ENCODE assay signal across 39 mouse cellular contexts in genomic region chr6:128587619-128588018, GRCm38 (mm10). TPM values are rescaled to one million over a fixed set of nuclear protein-coding genes. Genes with fewer than 3 reads are reported as not detected.
A peak's percentile ranks its signal among the peaks of the same experiment; 100 is the strongest.
DNase-seq lines count a peak whose midpoint lies in the region; ATAC-seq and TF ChIP-seq lines count a peak whose summit lies in the region.
"Had no signal": no experiment of that assay in that cellular context is flagged by ENCODE, and none has a peak within 500 bp of the region (broad histone marks: within the 10 kb centered on the region; RNA-seq: fewer than 3 reads in every experiment).

No protein-coding gene starts in this region.

- peak; percentile 60 to 75; a peak in 3 of 4 replicates for TF ChIP-seq EP300 in MEL (IDR thresholded peaks at IDR 0.05; ENCODE audit: low read depth in 1 of 2, low read length in 2 of 2)

- no peaks in the 10 kb centered on the region for H3K9me3 ChIP-seq in MEL (replicated peaks; ENCODE audit: insufficient read depth, low read length)
- no peaks in the 10 kb centered on the region for H3K9me3 ChIP-seq in liver, embryonic 13.5 days (replicated peaks)
- no peaks in the 10 kb centered on the region for H3K9me3 ChIP-seq in midbrain, embryonic 10.5 days (replicated peaks)
- H3K9me3 ChIP-seq: embryonic facial prominence, embryonic 12.5 days; heart, embryonic 15.5 days; intestine, embryonic 15.5 days; midbrain, embryonic 12.5 days; neural tube, embryonic 12.5 days had no signal

- peaks cover 0 to 7% of the 10 kb centered on the region in 2 experiments; a peak in 2 of 4 replicates for H3K36me3 ChIP-seq in MEL (ENCODE audit: control insufficient read depth in 1 of 2, insufficient read depth in 2 of 2, low read length in 2 of 2)
- H3K36me3 ChIP-seq in liver, embryonic 13.5 days: no peaks in the 10 kb centered on the region
- H3K36me3 ChIP-seq in midbrain, embryonic 10.5 days: no peaks in the 10 kb centered on the region
- H3K36me3 ChIP-seq: embryonic facial prominence, embryonic 12.5 days; heart, embryonic 15.5 days; intestine, embryonic 15.5 days; midbrain, embryonic 12.5 days; neural tube, embryonic 12.5 days had no signal

- H3K27me3 ChIP-seq in MEL (ENCODE audit: control insufficient read depth in 1 of 2, insufficient read depth in 2 of 2, low read length in 2 of 2): no peaks in the 10 kb centered on the region
- H3K27me3 ChIP-seq in liver, embryonic 13.5 days: no peaks in the 10 kb centered on the region
- no peaks in the 10 kb centered on the region for H3K27me3 ChIP-seq in midbrain, embryonic 10.5 days (ENCODE audit: low read depth, poor library complexity, severe bottlenecking)
- H3K27me3 ChIP-seq: embryonic facial prominence, embryonic 12.5 days; heart, embryonic 15.5 days; intestine, embryonic 15.5 days; midbrain, embryonic 12.5 days; neural tube, embryonic 12.5 days had no signal

- ATAC-seq in liver, embryonic 13.5 days (ENCODE audit: low read depth): peak; percentile 89
- ATAC-seq in megakaryocyte progenitor cell, adult 5-6 weeks (replicated peaks; ENCODE audit: poor library complexity): peak; percentile 89
- ATAC-seq: forebrain, embryonic 14.5 days; hindbrain, postnatal 0 days; intestine, embryonic 15.5 days had no signal

- no peak for TF ChIP-seq POLR2A in MEL (IDR thresholded peaks at IDR 0.05; ENCODE audit: control insufficient read depth in 1 of 2, insufficient read depth in 1 of 2, low read depth in 1 of 2, low read length in 2 of 2, poor library complexity in 1 of 2)

- peaks cover 0 to 6% of the 10 kb centered on the region in 2 experiments; a peak in 1 of 4 replicates for H3K4me1 ChIP-seq in MEL (ENCODE audit: control insufficient read depth in 1 of 2, insufficient read depth in 2 of 2, low read length in 2 of 2)
- peaks cover 3% of the 10 kb centered on the region; the same call in 1 of the 2 replicates for H3K4me1 ChIP-seq in liver, embryonic 13.5 days (replicated peaks)
- H3K4me1 ChIP-seq in midbrain, embryonic 10.5 days: no peaks in the 10 kb centered on the region
- H3K4me1 ChIP-seq: embryonic facial prominence, embryonic 12.5 days; heart, embryonic 15.5 days; midbrain, embryonic 12.5 days; neural tube, embryonic 12.5 days had no signal

- H3K4me3 ChIP-seq in MEL (ENCODE audit: control insufficient read depth in 1 of 2, insufficient read depth in 1 of 2, low read depth in 2 of 2, low read length in 2 of 2): no peak overlapping the region
- no peak overlapping the region for H3K4me3 ChIP-seq in liver, embryonic 13.5 days (replicated peaks)
- H3K4me3 ChIP-seq in midbrain, embryonic 10.5 days: no peak overlapping the region
- H3K4me3 ChIP-seq: embryonic facial prominence, embryonic 12.5 days; heart, adult 2 months; heart, embryonic 15.5 days; intestine, embryonic 15.5 days; layer of hippocampus, adult 2 months; left cerebral cortex, adult 2 months; midbrain, embryonic 12.5 days; myocyte; neural tube, embryonic 12.5 days had no signal

- no peak for TF ChIP-seq RAD21 in MEL (IDR thresholded peaks at IDR 0.05; ENCODE audit: low read depth, low read length)

- WGBS in liver, embryonic 13.5 days (ENCODE audit: insufficient replicate concordance): 29% methylated on average over 6 of the region's 6 CpGs
- 85% methylated on average over 6 of the region's 6 CpGs for WGBS in midbrain, embryonic 10.5 days

- no peak overlapping the region for H3K4me2 ChIP-seq in liver, embryonic 13.5 days
- H3K4me2 ChIP-seq: embryonic facial prominence, embryonic 12.5 days; heart, embryonic 15.5 days; intestine, embryonic 15.5 days; lung, embryonic 14.5 days; midbrain, embryonic 12.5 days; neural tube, embryonic 12.5 days had no signal

- DNase-seq in MEL (ENCODE audit: low read depth, low spot score) (peak; percentile 57), MEL-GATA-1-ER (ENCODE audit: extremely low read depth, low read depth) (peak; percentile 30)
- no peak for DNase-seq in liver, embryonic 13.5 days
- no peak for DNase-seq in midbrain, embryonic 10.5 days (ENCODE audit: low spot score)
- no peak for DNase-seq in adrenal gland, postnatal 10 days
- no peak for DNase-seq in embryo, embryonic 11 days
- DNase-seq: adrenal gland, postnatal 14 days; B cell, adult 2 months; cerebellum, adult 18-20 months; cerebellum, postnatal 14 days; gastrocnemius, postnatal 36 days; heart, adult 2 months; kidney, adult 2 months; kidney, postnatal 36 days; left cerebral cortex, postnatal 4 days; lung, embryonic 14.5 days; lung, postnatal 14 days; right cerebral cortex, adult 18-20 months; thymus, postnatal 14 days had no signal

- H3K9ac ChIP-seq in MEL (ENCODE audit: control insufficient read depth, low read depth, low read length, poor library complexity, severe bottlenecking): no peak overlapping the region
- no peak overlapping the region for H3K9ac ChIP-seq in liver, embryonic 13.5 days
- H3K9ac ChIP-seq: embryonic facial prominence, embryonic 12.5 days; heart, embryonic 15.5 days; intestine, embryonic 15.5 days; lung, embryonic 14.5 days; midbrain, embryonic 12.5 days; neural tube, embryonic 12.5 days had no signal

- TF ChIP-seq CTCF in MEL (IDR thresholded peaks at IDR 0.05 in 2 of 3, conservative IDR thresholded peaks at IDR 0.05 in 1 of 3; ENCODE audit: control insufficient read depth in 1 of 3, insufficient read depth in 1 of 3, low read depth in 2 of 3, low read length in 3 of 3, poor library complexity in 1 of 3, severe bottlenecking in 1 of 3): no peak

- H3K79me2 ChIP-seq in MEL (ENCODE audit: control insufficient read depth, insufficient read depth, low read length, poor library complexity): no peaks in the 10 kb centered on the region

- H3K27ac ChIP-seq in MEL (ENCODE audit: control insufficient read depth, low read depth, low read length): peak overlapping the region; percentile 62; the same call in 1 of the 2 replicates
- H3K27ac ChIP-seq in liver, embryonic 13.5 days: no peak overlapping the region
- no peak overlapping the region for H3K27ac ChIP-seq in midbrain, embryonic 10.5 days (replicated peaks)
- H3K27ac ChIP-seq: embryonic facial prominence, embryonic 12.5 days; heart, adult 2 months; heart, embryonic 15.5 days; hindbrain, postnatal 0 days; intestine, embryonic 15.5 days; layer of hippocampus, adult 2 months; left cerebral cortex, adult 2 months; midbrain, embryonic 12.5 days; neural tube, embryonic 12.5 days had no signal

TF ChIP-seq in MEL, 35 proteins besides CTCF, POLR2A, EP300 and RAD21 (continues in another document):
- TF ChIP-seq TCF12 (IDR thresholded peaks at IDR 0.05; ENCODE audit: low read depth, low read length) (peak; percentile 54; the same call in 1 of the 2 replicates), ETS1 (IDR thresholded peaks at IDR 0.05; ENCODE audit: low read depth, low read length) (peak; percentile 86), MAFK (IDR thresholded peaks at IDR 0.05; ENCODE audit: borderline replicate concordance, low read depth, low read length) (no peak), NELFE (IDR thresholded peaks at IDR 0.05; ENCODE audit: low read depth, low read length) (no peak), ZMIZ1 (IDR thresholded peaks at IDR 0.05; ENCODE audit: low read depth, low read length) (no peak), TAL1 (IDR thresholded peaks at IDR 0.05; ENCODE audit: low read length) (peak; percentile 22; the same call in 1 of the 2 replicates), E2F4 (IDR thresholded peaks at IDR 0.05; ENCODE audit: borderline replicate concordance, low read depth, low read length) (no peak), USF1 (IDR thresholded peaks at IDR 0.05; ENCODE audit: low read depth, low read length) (no peak), MYC (IDR thresholded peaks at IDR 0.05; ENCODE audit: low read depth, low read length) (no peak), ZNF384 (IDR thresholded peaks at IDR 0.05; ENCODE audit: low read depth, low read length) (no peak), SMC3 (IDR thresholded peaks at IDR 0.05; ENCODE audit: low read depth, low read length) (no peak), HCFC1 (IDR thresholded peaks at IDR 0.05; ENCODE audit: low read depth, low read length) (no peak), KAT2A (conservative IDR thresholded peaks at IDR 0.05; ENCODE audit: low read depth, low read length) (no peak), POLR2AphosphoS2 (IDR thresholded peaks at IDR 0.05; ENCODE audit: low read length) (no peak), MAX (IDR thresholded peaks at IDR 0.05; ENCODE audit: low read length) (no peak), UBTF (IDR thresholded peaks at IDR 0.05; ENCODE audit: borderline replicate concordance, insufficient read depth, low read depth, low read length) (no peak), MAZ (IDR thresholded peaks at IDR 0.05; ENCODE audit: low read depth, low read length) (no peak), NRF1 (IDR thresholded peaks at IDR 0.05; ENCODE audit: insufficient read depth, low read depth, low read length, poor library complexity, severe bottlenecking) (no peak), ZKSCAN1 (IDR thresholded peaks at IDR 0.05; ENCODE audit: low read depth, low read length) (no peak), CHD2 (IDR thresholded peaks at IDR 0.05; ENCODE audit: low read length) (no peak), USF2 (IDR thresholded peaks at IDR 0.05; ENCODE audit: borderline replicate concordance in 1 of 2, insufficient read depth in 1 of 2, low read depth in 1 of 2, low read length in 2 of 2) (no peak), MYB (IDR thresholded peaks at IDR 0.05; ENCODE audit: low read depth, low read length) (no peak), SIN3A (IDR thresholded peaks at IDR 0.05; ENCODE audit: low read length) (0 out of 2 replicates have a peak, but pooled peaks have one; percentile 22)

RNA-seq across cellular contexts. Expression of gene A2ml1, which starts 6.2 kb away (rescaled TPM):
- total RNA-seq in MEL (2012; rRNA removed): 0.08 and 0.10 TPM in 2 replicates
- under 1 TPM in 1 of 2 experiments, not detected in 1; 0.25 TPM for polyA plus RNA-seq in MEL (2012; ENCODE audit: insufficient read depth in 1 of 2, insufficient read length in 2 of 2, low read depth in 1 of 2, low replicate concordance in 2 of 2, missing spikeins in 1 of 2)
- polyA plus RNA-seq in liver, embryonic 13.5 days (2015; fragmentation: Nextera tagmentation; extraction: Ambion mirVana): 4.4 and 4.6 TPM in 2 replicates
- total RNA-seq in megakaryocyte progenitor cell, adult 5-6 weeks (2015): not detected in 2 replicates
- not detected in 2 replicates for total RNA-seq in megakaryocyte progenitor cell, adult 5-6 weeks (2017)
- polyA plus RNA-seq in midbrain, embryonic 10.5 days (2016; fragmentation: Nextera tagmentation; extraction: Ambion mirVana): not detected in 2 replicates
- 1 to 10 TPM; 1.1 to 1.7 TPM for total RNA-seq in adrenal gland, postnatal 10 days (2021)
- total RNA-seq: gastrocnemius, adult 18-20 months; gastrocnemius, postnatal 36 days; heart, adult 2 months; heart, postnatal 25 days had no signal
- polyA plus RNA-seq: hindbrain, embryonic 11.5 days; kidney, adult 2 months; limb, embryonic 14.5 days; midbrain, embryonic 12.5 days; myocyte; neural tube, embryonic 12.5 days; spleen, adult 2 months had no signal

RNA-seq across cellular contexts. Expression of gene Klrb1a, which starts 35.7 kb away (rescaled TPM):
- total RNA-seq in MEL (2012; rRNA removed): not detected in 2 replicates
- polyA plus RNA-seq in MEL (2012; ENCODE audit: insufficient read depth in 1 of 2, insufficient read length in 2 of 2, low read depth in 1 of 2, low replicate concordance in 2 of 2, missing spikeins in 1 of 2): not detected
- 0.23 and 0.29 TPM in 2 replicates for polyA plus RNA-seq in liver, embryonic 13.5 days (2015; fragmentation: Nextera tagmentation; extraction: Ambion mirVana)
- total RNA-seq in megakaryocyte progenitor cell, adult 5-6 weeks (2015): 0.74 TPM in 1 of 2 replicates, not detected in the other
- total RNA-seq in megakaryocyte progenitor cell, adult 5-6 weeks (2017): not detected in 2 replicates
- polyA plus RNA-seq in midbrain, embryonic 10.5 days (2016; fragmentation: Nextera tagmentation; extraction: Ambion mirVana): not detected in 2 replicates
- under 1 TPM in 1 of 2 experiments, not detected in 1; 0.30 TPM for total RNA-seq in adrenal gland, postnatal 10 days (2021)
- total RNA-seq: adrenal gland, postnatal 14 days; gastrocnemius, adult 18-20 months; gastrocnemius, postnatal 36 days; heart, adult 2 months; heart, postnatal 25 days; hindbrain, postnatal 0 days; layer of hippocampus, adult 2 months; layer of hippocampus, postnatal 14 days; left cerebral cortex, adult 2 months; left cerebral cortex, postnatal 4 days; midbrain, postnatal 0 days had no signal
- polyA plus RNA-seq: embryonic facial prominence, embryonic 12.5 days; forebrain, embryonic 14.5 days; frontal cortex, adult 2 months; heart, embryonic 15.5 days; hindbrain, embryonic 11.5 days; hindbrain, postnatal 0 days; intestine, embryonic 15.5 days; kidney, embryonic 16.5 days; limb, embryonic 14.5 days; lung, embryonic 14.5 days; midbrain, embryonic 12.5 days; midbrain, postnatal 0 days; neural tube, embryonic 12.5 days had no signal

Comparison
In these comparisons a context has a peak if more than half of its experiments do, and no peak if none do; other contexts are left out.
1. DNase-seq: peak in MEL (single experiment) and MEL-GATA-1-ER (single experiment); none in liver, embryonic 13.5 days (single experiment), midbrain, embryonic 10.5 days (single experiment), adrenal gland, postnatal 10 days (single experiment) and embryo, embryonic 11 days (single experiment).